Mouse (Mus musculus) MEL (cell line): ENCODE data around the gene Tlr12. TPM values are rescaled to one million over a fixed set of nuclear protein-coding genes. Genes with fewer than 3 reads are reported as not detected.

Experiments
- DNase-seq: peaks from one replicate; pipeline ENCODE4 v3.0.0; 2011; ENCODE audit warnings: low read depth, low spot score
- H3K27ac ChIP-seq: 2 replicates; pipeline ENCODE4 v1.5.1; 2012; ENCODE audit warnings: low read depth, mild to moderate bottlenecking, control low read depth, low read length, moderate library complexity; ENCODE audit not compliant: control insufficient read depth
- H3K27me3 ChIP-seq, 2 experiments: fragments of 150-350 bp in 1 of 2; sonication (generic) in 1 of 2; 2 replicates each; pipeline ENCODE4 v1.6.1; 2012; ENCODE audit warnings: low read length in 2 of 2, mild to moderate bottlenecking in 2 of 2, improper control_type of control experiment in 1 of 2, moderate library complexity in 1 of 2; ENCODE audit not compliant: insufficient read depth in 2 of 2, control insufficient read depth in 1 of 2
- H3K36me3 ChIP-seq, 2 experiments: 2 replicates each; pipeline ENCODE4 v1.6.1; 2012 to 2014; ENCODE audit warnings: low read length in 2 of 2, improper control_type of control experiment in 1 of 2, inconsistent platforms in 1 of 2, mild to moderate bottlenecking in 1 of 2; ENCODE audit not compliant: insufficient read depth in 2 of 2, control insufficient read depth in 1 of 2
- H3K4me1 ChIP-seq, 2 experiments: fragments of 150-350 bp in 1 of 2; sonication (generic) in 1 of 2; 2 replicates each; pipeline ENCODE4 v1.6.1; 2012; ENCODE audit warnings: low read length in 2 of 2, improper control_type of control experiment in 1 of 2, mild to moderate bottlenecking in 1 of 2; ENCODE audit not compliant: insufficient read depth in 2 of 2, control insufficient read depth in 1 of 2
- H3K4me3 ChIP-seq, 2 experiments: fragments of 150-350 bp in 1 of 2; sonication (generic) in 1 of 2; 2 replicates each; pipeline ENCODE4 v1.5.1; 2012; ENCODE audit warnings: low read depth in 2 of 2, low read length in 2 of 2, mild to moderate bottlenecking in 2 of 2, moderate library complexity in 2 of 2, control low read depth in 1 of 2, improper control_type of control experiment in 1 of 2; ENCODE audit not compliant: control insufficient read depth in 1 of 2, insufficient read depth in 1 of 2
- H3K79me2 ChIP-seq: 2 replicates; pipeline ENCODE4 v1.6.1; 2012; ENCODE audit warnings: mild to moderate bottlenecking, low read length, moderate library complexity; ENCODE audit not compliant: control insufficient read depth, poor library complexity, insufficient read depth
- H3K9ac ChIP-seq: 2 replicates; pipeline ENCODE4 v1.6.1; 2012; ENCODE audit warnings: low read depth, mild to moderate bottlenecking, control low read depth, low read length, moderate library complexity; ENCODE audit not compliant: control insufficient read depth, poor library complexity, severe bottlenecking
- H3K9me3 ChIP-seq: fragments of 150-350 bp; sonication (generic); replicated peaks from 2 replicates; pipeline ENCODE4 v1.6.1; 2012; ENCODE audit warnings: mild to moderate bottlenecking, low read length, improper control_type of control experiment, moderate library complexity; ENCODE audit not compliant: insufficient read depth
- CHD1 ChIP-seq: IDR thresholded peaks from 2 replicates; pipeline ENCODE4 v1.6.1; 2012; ENCODE audit warnings: low read depth, mild to moderate bottlenecking, inconsistent platforms, low read length, improper control_type of control experiment
- CTCF ChIP-seq, 3 experiments: IDR thresholded peaks in 2 of 3; conservative IDR thresholded peaks in 1 of 3; 2 replicates each; pipeline ENCODE4 v1.5.1; 2011 to 2012; ENCODE audit warnings: low read length in 3 of 3, low read depth in 2 of 3, mild to moderate bottlenecking in 2 of 3, improper control_type of control experiment in 1 of 3, inconsistent platforms in 1 of 3, mixed read lengths in 1 of 3, moderate library complexity in 1 of 3; ENCODE audit not compliant: control insufficient read depth in 1 of 3, insufficient read depth in 1 of 3, poor library complexity in 1 of 3, severe bottlenecking in 1 of 3
- E2F4 ChIP-seq: IDR thresholded peaks from 2 replicates; pipeline ENCODE4 v1.6.1; 2011; ENCODE audit warnings: low read depth, low read length, improper control_type of control experiment, borderline replicate concordance
- ELF1 ChIP-seq: IDR thresholded peaks from 2 replicates; pipeline ENCODE4 v1.6.1; 2014; ENCODE audit warnings: low read depth, mild to moderate bottlenecking, inconsistent platforms, low read length, improper control_type of control experiment, moderate library complexity
- EP300 ChIP-seq, 2 experiments: IDR thresholded peaks; 2 replicates each; pipeline ENCODE4 v1.6.1; 2011; ENCODE audit warnings: improper control_type of control experiment in 2 of 2, low read length in 2 of 2, low read depth in 1 of 2, mild to moderate bottlenecking in 1 of 2
- ETS1 ChIP-seq: IDR thresholded peaks from 2 replicates; pipeline ENCODE4 v1.6.1; 2012; ENCODE audit warnings: low read depth, mild to moderate bottlenecking, inconsistent platforms, low read length, improper control_type of control experiment, moderate library complexity
- GABPA ChIP-seq: IDR thresholded peaks from 2 replicates; pipeline ENCODE4 v1.6.1; 2012; ENCODE audit warnings: low read depth, mild to moderate bottlenecking, inconsistent platforms, low read length, improper control_type of control experiment, moderate library complexity
- GATA1 ChIP-seq: IDR thresholded peaks from 2 replicates; pipeline ENCODE4 v1.6.1; 2011; ENCODE audit warnings: low read depth, low read length, improper control_type of control experiment
- HCFC1 ChIP-seq: IDR thresholded peaks from 2 replicates; pipeline ENCODE4 v1.6.1; 2012; ENCODE audit warnings: low read depth, mild to moderate bottlenecking, inconsistent platforms, low read length, improper control_type of control experiment, moderate library complexity
- JUND ChIP-seq: IDR thresholded peaks from 2 replicates; pipeline ENCODE4 v1.6.1; 2011; ENCODE audit warnings: low read depth, mild to moderate bottlenecking, improper control_type of control experiment, low read length
- KAT2A ChIP-seq: conservative IDR thresholded peaks from 2 replicates; pipeline ENCODE4 v1.6.1; 2012; ENCODE audit warnings: low read depth, low read length, improper control_type of control experiment, inconsistent platforms
- MAX ChIP-seq: IDR thresholded peaks from 2 replicates; pipeline ENCODE4 v1.6.1; 2011; ENCODE audit warnings: low read length, improper control_type of control experiment
- MAZ ChIP-seq: IDR thresholded peaks from 2 replicates; pipeline ENCODE4 v1.6.1; 2012; ENCODE audit warnings: low read depth, mild to moderate bottlenecking, inconsistent platforms, low read length, improper control_type of control experiment
- MEF2A ChIP-seq: IDR thresholded peaks from 2 replicates; pipeline ENCODE4 v1.6.1; 2014; ENCODE audit warnings: low read depth, mild to moderate bottlenecking, inconsistent platforms, low read length, improper control_type of control experiment; ENCODE audit not compliant: poor library complexity, insufficient replicate concordance, severe bottlenecking; ENCODE audit errors: extremely low read depth
- MXI1 ChIP-seq: IDR thresholded peaks from 2 replicates; pipeline ENCODE4 v1.6.1; 2011; ENCODE audit warnings: mild to moderate bottlenecking, low read depth, low read length, improper control_type of control experiment
- MYB ChIP-seq: IDR thresholded peaks from 2 replicates; pipeline ENCODE4 v1.6.1; 2011; ENCODE audit warnings: mild to moderate bottlenecking, low read depth, low read length, improper control_type of control experiment
- NELFE ChIP-seq: IDR thresholded peaks from 2 replicates; pipeline ENCODE4 v1.6.1; 2011; ENCODE audit warnings: low read depth, low read length, improper control_type of control experiment
- NRF1 ChIP-seq: IDR thresholded peaks from 2 replicates; pipeline ENCODE4 v1.6.1; 2014; ENCODE audit warnings: low read depth, mild to moderate bottlenecking, inconsistent platforms, low read length, improper control_type of control experiment, moderate library complexity; ENCODE audit not compliant: poor library complexity, insufficient read depth, severe bottlenecking
- POLR2A ChIP-seq, 2 experiments: IDR thresholded peaks; 2 replicates each; pipeline ENCODE4 v1.6.1; 2011 to 2012; ENCODE audit warnings: low read length in 2 of 2, mild to moderate bottlenecking in 2 of 2, control low read depth in 1 of 2, improper control_type of control experiment in 1 of 2, low read depth in 1 of 2, moderate library complexity in 1 of 2; ENCODE audit not compliant: control insufficient read depth in 1 of 2, insufficient read depth in 1 of 2, poor library complexity in 1 of 2
- RCOR1 ChIP-seq: IDR thresholded peaks from 2 replicates; pipeline ENCODE4 v1.6.1; 2012; ENCODE audit warnings: low read depth, mild to moderate bottlenecking, inconsistent platforms, low read length, improper control_type of control experiment
- SIN3A ChIP-seq: IDR thresholded peaks from 2 replicates; pipeline ENCODE4 v1.6.1; 2012; ENCODE audit warnings: low read length, improper control_type of control experiment, inconsistent platforms
- SMC3 ChIP-seq: IDR thresholded peaks from 2 replicates; pipeline ENCODE4 v1.6.1; 2011; ENCODE audit warnings: low read depth, low read length, improper control_type of control experiment
- TAL1 ChIP-seq: IDR thresholded peaks from 2 replicates; pipeline ENCODE4 v1.6.1; 2012; ENCODE audit warnings: mild to moderate bottlenecking, inconsistent platforms, low read length, moderate library complexity, mixed read lengths
- TCF12 ChIP-seq: IDR thresholded peaks from 2 replicates; pipeline ENCODE4 v1.6.1; 2014; ENCODE audit warnings: low read depth, mild to moderate bottlenecking, inconsistent platforms, low read length, improper control_type of control experiment, moderate library complexity
- USF1 ChIP-seq: IDR thresholded peaks from 2 replicates; pipeline ENCODE4 v1.6.1; 2014; ENCODE audit warnings: low read depth, mild to moderate bottlenecking, inconsistent platforms, low read length, improper control_type of control experiment, moderate library complexity
- USF2 ChIP-seq, 2 experiments: IDR thresholded peaks; 2 replicates each; pipeline ENCODE4 v1.6.1; 2011 to 2012; ENCODE audit warnings: improper control_type of control experiment in 2 of 2, low read length in 2 of 2, borderline replicate concordance in 1 of 2, inconsistent platforms in 1 of 2, low read depth in 1 of 2, mild to moderate bottlenecking in 1 of 2; ENCODE audit not compliant: insufficient read depth in 1 of 2
- ZC3H11A ChIP-seq: IDR thresholded peaks from 2 replicates; pipeline ENCODE4 v1.6.1; 2012; ENCODE audit warnings: low read depth, mild to moderate bottlenecking, inconsistent platforms, low read length, improper control_type of control experiment
- ZMIZ1 ChIP-seq: IDR thresholded peaks from 2 replicates; pipeline ENCODE4 v1.6.1; 2012; ENCODE audit warnings: low read depth, mild to moderate bottlenecking, inconsistent platforms, low read length, improper control_type of control experiment, moderate library complexity
- ZNF384 ChIP-seq: IDR thresholded peaks from 2 replicates; pipeline ENCODE4 v1.6.1; 2012; ENCODE audit warnings: low read depth, mild to moderate bottlenecking, inconsistent platforms, low read length, improper control_type of control experiment
- polyA plus RNA-seq, 2 experiments: library from polyadenylated mRNA; stranded (reverse) in 1 of 2; unstranded in 1 of 2; fragments of >175 nt in 1 of 2; fragments of >200 nt in 1 of 2; gene quantifications; 2 replicates each; pipeline versions ENCODE4 v1.2.1 to v1.2.4; 2012; ENCODE audit warnings: low replicate concordance in 2 of 2, low read depth in 1 of 2; ENCODE audit not compliant: insufficient read length in 2 of 2, insufficient read depth in 1 of 2, missing spikeins in 1 of 2
- total RNA-seq: library from RNA; depleted of rRNA; stranded (reverse); fragments of 300-350 nt; gene quantifications from 2 replicates; pipeline ENCODE4 v1.2.3, GENCODE M21; 2012

The Tlr12 gene
- total and polyA plus RNA-seq, 3 experiments: not detected

DNA sequence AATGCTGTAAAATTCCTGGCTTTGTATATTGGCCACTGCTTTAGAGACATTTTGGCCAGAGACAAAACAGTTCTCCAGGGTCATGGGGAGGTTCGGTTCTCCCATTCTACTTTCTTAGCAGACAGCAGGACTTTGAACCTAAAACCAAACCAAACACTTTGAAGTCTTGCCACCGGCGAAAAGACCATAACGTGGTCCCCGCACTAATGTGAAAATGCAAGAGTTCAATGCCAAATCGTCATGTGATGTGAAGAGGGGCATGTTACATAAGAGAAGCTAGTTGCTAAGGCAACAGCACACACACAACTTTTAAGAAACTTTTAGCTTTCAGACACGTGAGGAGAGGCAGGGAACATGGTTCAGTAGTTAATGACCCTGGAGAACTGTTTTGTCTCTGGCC lies 17.0 kb upstream of the Tlr12 start:
- H3K4me3 ChIP-seq: no peak overlapping the region
- H3K27me3 ChIP-seq: no peaks in the 10 kb centered on the region
- no peak for DNase-seq
- H3K79me2 ChIP-seq: no peaks in the 10 kb centered on the region
- H3K27ac ChIP-seq: no peak overlapping the region
- no peaks in the 10 kb centered on the region for H3K36me3 ChIP-seq
- H3K4me1 ChIP-seq: no peaks in the 10 kb centered on the region
- H3K9ac ChIP-seq: no peak overlapping the region
- TF ChIP-seq EP300 (IDR thresholded peaks at IDR 0.05; ENCODE audit: low read depth in 1 of 2, low read length in 2 of 2) (no peak), TCF12 (no peak), MAZ (no peak), ZNF384 (no peak), RCOR1 (no peak), USF1 (no peak), MEF2A (no peak), ETS1 (no peak)
- TF ChIP-seq, all 39 proteins: peak for 0
- H3K9me3 ChIP-seq: no peaks in the 10 kb centered on the region

- Histone ChIP-seq H3K27me3 (no peaks in the 10 kb centered on the region), H3K9me3 (no peaks in the 10 kb centered on the region), H3K4me1 (no peaks in the 10 kb centered on the region; a peak in 1 of 4 replicates), H3K4me3 (no peak overlapping the region), H3K27ac (no peak overlapping the region), H3K9ac (no peak overlapping the region), H3K36me3 (no peaks in the 10 kb centered on the region), H3K79me2 (no peaks in the 10 kb centered on the region)
- peak; percentile 27 for DNase-seq
- no peak for TF ChIP-seq NELFE
- no peak for TF ChIP-seq ZC3H11A
- 0 out of 2 replicates have a peak, but pooled peaks have one; percentile 11 for TF ChIP-seq TAL1
- no peak for TF ChIP-seq SMC3
- 0 out of 4 replicates have a peak, but pooled peaks of 1 of the 2 experiments have one; percentile 22 for TF ChIP-seq EP300 (IDR thresholded peaks at IDR 0.05; ENCODE audit: low read depth in 1 of 2, low read length in 2 of 2)
- no peak for TF ChIP-seq CHD1
- TF ChIP-seq MAX: no peak
- 0 out of 2 replicates have a peak, but pooled peaks have one; percentile 16 for TF ChIP-seq GATA1
- TF ChIP-seq ELF1: no peak
- no peak for TF ChIP-seq POLR2A (IDR thresholded peaks at IDR 0.05; ENCODE audit: control insufficient read depth in 1 of 2, insufficient read depth in 1 of 2, low read depth in 1 of 2, low read length in 2 of 2, poor library complexity in 1 of 2)
- no peak for TF ChIP-seq SIN3A
- TF ChIP-seq ZNF384: no peak
- TF ChIP-seq KAT2A: no peak
- no peak for TF ChIP-seq E2F4
- no peak for TF ChIP-seq CTCF (IDR thresholded peaks at IDR 0.05 in 2 of 3, conservative IDR thresholded peaks at IDR 0.05 in 1 of 3; ENCODE audit: control insufficient read depth in 1 of 3, insufficient read depth in 1 of 3, low read depth in 2 of 3, low read length in 3 of 3, poor library complexity in 1 of 3, severe bottlenecking in 1 of 3)
- no peak for TF ChIP-seq NRF1
- 0 out of 2 replicates have a peak, but pooled peaks have one; percentile 14 for TF ChIP-seq TCF12
- no peak for TF ChIP-seq JUND
- no peak for TF ChIP-seq GABPA
- TF ChIP-seq MAZ: no peak
- no peak for TF ChIP-seq MXI1
- TF ChIP-seq ZMIZ1: no peak
- TF ChIP-seq USF2 (IDR thresholded peaks at IDR 0.05; ENCODE audit: borderline replicate concordance in 1 of 2, insufficient read depth in 1 of 2, low read depth in 1 of 2, low read length in 2 of 2): no peak
- no peak for TF ChIP-seq HCFC1
- TF ChIP-seq ETS1: no peak
- TF ChIP-seq MYB: no peak
- 0 out of 2 replicates have a peak, but pooled peaks have one; percentile 14 for TF ChIP-seq RCOR1
Observed at GRCm38 (mm10) chr4:128621109-128621508, 2.7 kb upstream of the Tlr12 start.
